Mouse (Mus musculus): ENCODE data around the gene Aldh9a1.

Gene Aldh9a1

GRCm38 (mm10) chr1:167386466-167386865 lies 36.7 kb downstream of the Aldh9a1 start:
- no peak for DNase-seq

GRCm38 (mm10) chr1:167387310-167387709 lies 37.5 kb downstream of the Aldh9a1 start:
- DNase-seq: no peak

GRCm38 (mm10) chr1:167387796-167388195 lies 38.0 kb downstream of the Aldh9a1 start:
- DNase-seq: no peak

- DNase-seq: no peak
These were observed 38.8 kb downstream of the Aldh9a1 start for GRCm38 (mm10) chr1:167388571-167388970.

- no peak for DNase-seq
These were observed 39.8 kb downstream of the Aldh9a1 start for GRCm38 (mm10) chr1:167389584-167389983.

GRCm38 (mm10) chr1:167390381-167390780 lies 40.6 kb downstream of the Aldh9a1 start:
- no peak for DNase-seq

- no peak for DNase-seq
These were observed 41.5 kb downstream of the Aldh9a1 start for GRCm38 (mm10) chr1:167391241-167391640.

- no peak for DNase-seq
These were observed 42.3 kb downstream of the Aldh9a1 start for GRCm38 (mm10) chr1:167392031-167392640.

GRCm38 (mm10) chr1:167392687-167393086 lies 42.9 kb downstream of the Aldh9a1 start:
- no peak for DNase-seq

- DNase-seq: no peak
These were observed 43.5 kb downstream of the Aldh9a1 start for GRCm38 (mm10) chr1:167393281-167393680.

GRCm38 (mm10) chr1:167393683-167394492 lies 44.1 kb downstream of the Aldh9a1 start, which contains the start of gene Mgst3:
Gene Mgst3, minus strand, starts transcription at chr1:167393841.
- peak; percentile 87 to 89 for DNase-seq

- no peak for DNase-seq
These were observed 55.4 kb downstream of the Aldh9a1 start for GRCm38 (mm10) chr1:167405237-167405636.

- no peak for DNase-seq
These were observed 59.8 kb downstream of the Aldh9a1 start for GRCm38 (mm10) chr1:167409601-167410000.

- no peak for DNase-seq
These were observed 62.4 kb downstream of the Aldh9a1 start for GRCm38 (mm10) chr1:167411991-167412715.

- DNase-seq: peak; percentile 16 to 32
These were observed 65.1 kb downstream of the Aldh9a1 start for GRCm38 (mm10) chr1:167414846-167415245.

Data from thymus, adult 18-20 months (tissue).